Mouse (Mus musculus) embryonic stem cell, embryonic (primary cell): Measurements from ENCODE around the gene Cacna1f.

Experiments used
- CTCF ChIA-PET, 4 experiments: fragments of 300-600 bp in 2 of 4; fragments of 350-600 bp in 2 of 4; sonication (Branson Sonifier 250); formaldehyde crosslinking; loops; one replicate each; lab custom pipeline; 2022; ENCODE audit warnings: inconsistent platforms in 2 of 4; lab: Charles Lee
- POLR2A ChIA-PET, 4 experiments: fragments of 300-600 bp in 2 of 4; fragments of 350-600 bp in 2 of 4; sonication (Branson Sonifier 250); formaldehyde crosslinking; loops; one replicate each; lab custom pipeline; 2022; ENCODE audit warnings: antibody characterized with exemption in 4 of 4, inconsistent platforms in 1 of 4; lab: Charles Lee

The Cacna1f gene

GRCm38 (mm10) chrX:7604879-7605574, 1.9 kb upstream of the Cacna1f start, which contains the start of gene Ccdc22:
Ccdc22 (minus strand) TSS chrX:7605517.
- ChIA-PET CTCF (interaction anchor here in 1 of 4 experiments (0.6 kb wide), 1 partner anchor 35 kb away, joined by 8 read pairs; no protein-coding TSS in a partner anchor), POLR2A (interaction anchor here in 1 of 4 experiments (0.6 to 1.0 kb wide), 5 partner anchors 9 to 470 kb away, joined by 3 to 5 read pairs (median 3); partner anchors contain the start of genes Gpkow, Ppp1r3f and Suv39h1)

- ChIA-PET POLR2A (interaction anchor here in 1 of 4 experiments (0.6 to 1.0 kb wide), 5 partner anchors 10 to 469 kb away, joined by 3 to 5 read pairs (median 3); partner anchors contain the start of genes Gpkow, Ppp1r3f and Suv39h1), CTCF (no interaction called here)
Observed at GRCm38 (mm10) chrX:7605575-7605941, 1.3 kb upstream of the Cacna1f start.

- CTCF ChIA-PET: no interaction called here
- POLR2A ChIA-PET: no interaction called here
Observed at GRCm38 (mm10) chrX:7610035-7610434, 3.2 kb downstream of the Cacna1f start.

GRCm38 (mm10) chrX:7610536-7611258, 3.8 kb downstream of the Cacna1f start:
- ChIA-PET POLR2A (no interaction called here), CTCF (no interaction called here)

GRCm38 (mm10) chrX:7617889-7618551, 11.1 kb downstream of the Cacna1f start:
- POLR2A ChIA-PET: no interaction called here

DNA sequence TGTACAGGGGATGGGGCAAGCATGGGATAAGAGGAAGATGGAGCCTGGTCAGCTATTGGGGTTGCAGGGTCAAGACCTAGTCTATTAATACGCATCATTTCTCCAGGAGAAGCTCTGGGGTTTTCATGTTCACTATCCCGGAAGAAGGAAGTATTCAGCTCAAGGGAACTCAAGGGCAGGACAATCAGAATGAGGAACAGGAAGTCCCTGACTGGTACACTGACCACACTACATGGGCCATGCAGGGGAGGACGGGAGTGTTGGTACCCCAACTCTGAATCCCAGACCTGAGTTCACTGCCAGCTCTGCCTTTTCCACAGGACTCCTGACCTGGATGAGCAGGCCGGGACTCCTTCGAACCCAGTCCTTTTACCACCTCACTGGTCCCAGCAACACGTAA, 25.7 kb downstream of the Cacna1f start:
- ChIA-PET CTCF (no interaction called here), POLR2A (interaction anchor here in 1 of 4 experiments (0.5 kb wide), 1 partner anchor 36 kb away, joined by 3 read pairs; no protein-coding TSS in a partner anchor)

More at GRCm38 (mm10) chrX:7617889-7618551, 11.1 kb downstream of the Cacna1f start:
- CTCF ChIA-PET: interaction anchor here in 1 of 4 experiments (0.6 kb wide), 1 partner anchor 517 kb away, joined by 3 read pairs; no protein-coding TSS in a partner anchor

GRCm38 (mm10) chrX:7635101-7635500, 28.2 kb downstream of the Cacna1f start:
- CTCF ChIA-PET: interaction anchor here in 1 of 4 experiments (1.1 kb wide), 1 partner anchor 10 kb away, joined by 3 read pairs; no protein-coding TSS in a partner anchor
- POLR2A ChIA-PET: no interaction called here

GRCm38 (mm10) chrX:7638401-7639091, 31.7 kb downstream of the Cacna1f start, which contains the start of gene Syp:
Syp (plus strand) TSS chrX:7638471.
- CTCF ChIA-PET: no interaction called here
- POLR2A ChIA-PET: interaction anchor here in 3 of 4 experiments (0.6 to 0.8 kb wide), 4 partner anchors 27 to 284 kb away, joined by 3 read pairs; no protein-coding TSS in a partner anchor

DNA sequence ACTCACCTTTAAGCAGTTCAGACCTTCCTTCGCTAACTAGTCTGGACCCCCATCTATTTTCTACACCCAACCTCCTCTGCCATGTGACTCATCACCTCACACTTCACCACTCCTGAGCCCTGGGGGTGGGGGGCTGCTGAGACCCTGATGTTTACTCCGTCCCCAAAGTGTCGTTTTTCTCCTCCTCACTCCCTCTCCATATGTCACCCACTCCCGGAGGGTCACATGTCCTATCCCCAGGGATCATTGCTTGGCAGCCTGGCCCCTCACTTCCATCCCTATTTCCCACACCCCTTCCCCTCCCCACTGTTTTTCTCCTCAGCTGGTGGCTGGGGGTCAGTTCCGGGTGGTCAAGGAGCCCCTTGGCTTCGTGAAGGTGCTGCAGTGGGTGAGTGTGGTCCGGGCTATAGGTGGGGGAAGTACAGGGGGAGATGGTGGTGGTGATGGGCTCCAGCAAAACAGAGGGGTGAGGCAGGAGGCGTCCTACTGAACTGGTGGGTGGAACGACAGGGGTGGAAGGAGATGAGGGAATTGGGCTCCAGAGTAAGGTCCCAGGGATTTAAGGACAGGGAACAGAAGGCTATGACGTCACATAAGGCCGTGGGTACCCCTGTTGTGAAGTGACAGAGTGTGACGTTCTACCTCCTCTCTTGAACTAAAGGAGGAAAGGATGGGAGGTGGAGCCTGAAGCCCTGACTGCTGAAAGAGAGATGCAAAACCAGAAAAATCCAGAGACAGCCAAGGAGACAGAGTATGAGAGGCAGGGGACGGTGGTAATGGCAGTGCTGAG, 32.8 kb downstream of the Cacna1f start:
- ChIA-PET CTCF (interaction anchor here in 1 of 4 experiments (0.7 kb wide), 1 partner anchor 35 kb away, joined by 8 read pairs; no protein-coding TSS in a partner anchor), POLR2A (no interaction called here)

- ChIA-PET POLR2A (interaction anchor here in 2 of 4 experiments (0.6 to 0.9 kb wide), 3 partner anchors 189 to 313 kb away, joined by 3 read pairs; no protein-coding TSS in a partner anchor), CTCF (interaction anchor here in 2 of 4 experiments (0.6 to 0.7 kb wide), 2 partner anchors 18 to 318 kb away, joined by 3 read pairs; no protein-coding TSS in a partner anchor)
Observed at GRCm38 (mm10) chrX:7640785-7641184, 33.9 kb downstream of the Cacna1f start.

GRCm38 (mm10) chrX:7645349-7645748, 38.5 kb downstream of the Cacna1f start:
- ChIA-PET POLR2A (interaction anchor here in 3 of 4 experiments (0.6 to 1.6 kb wide), 16 partner anchors 8 to 223 kb away, joined by 3 to 7 read pairs (median 3); partner anchors contain the start of genes Plp2 (in 2 of the 3), Ppp1r3f (in 2 of the 3) and Wdr45 (in 1 of the 3)), CTCF (interaction anchor here in 3 of 4 experiments (0.5 to 1.6 kb wide), 18 partner anchors 8 to 735 kb away, joined by 3 to 7 read pairs (median 4); partner anchors contain the start of genes Gpkow (in 1 of the 3), Plp2 (in 1 of the 3) and Ppp1r3f (in 1 of the 3))

GRCm38 (mm10) chrX:7648671-7649304, 41.9 kb downstream of the Cacna1f start:
- POLR2A ChIA-PET: interaction anchor here in 3 of 4 experiments (0.6 to 1.7 kb wide), 11 partner anchors 10 to 350 kb away, joined by 3 to 14 read pairs (median 4); partner anchors contain the start of genes Clcn5 (in 1 of the 3) and Tfe3 (in 1 of the 3)

DNA sequence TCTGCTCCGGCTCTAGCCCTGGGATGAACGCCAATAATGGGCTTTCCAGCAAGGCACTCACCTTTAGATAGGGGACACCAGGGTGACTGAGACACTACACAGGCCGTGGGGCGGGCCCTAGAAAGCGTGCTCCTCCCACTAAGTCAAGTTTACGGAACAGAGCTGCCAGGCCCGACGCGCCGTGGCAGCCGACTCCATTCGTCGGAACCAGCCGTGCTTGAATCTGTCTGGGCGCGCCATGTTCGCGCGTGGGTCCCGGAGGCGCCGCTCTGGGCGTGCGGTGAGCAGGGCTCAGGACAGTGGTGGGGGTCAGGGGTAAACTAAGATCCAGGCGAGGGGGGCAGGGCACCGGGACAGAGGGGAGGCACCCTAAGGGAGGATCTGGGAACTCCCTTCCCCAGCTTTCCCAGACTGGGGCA, 50.3 kb downstream of the Cacna1f start, which contains the start of gene Prickle3:
Prickle3 (plus strand) TSS at position 40 of the 419 bp plus-strand sequence.
- POLR2A ChIA-PET: interaction anchor here in 3 of 4 experiments (0.6 to 1.8 kb wide), 8 partner anchors 8 to 22 kb away, joined by 3 to 8 read pairs (median 4); partner anchors contain the start of gene Plp2 (in 1 of the 3)
- CTCF ChIA-PET: interaction anchor here in 1 of 4 experiments (0.6 kb wide), 1 partner anchor 12 kb away, joined by 4 read pairs; no protein-coding TSS in a partner anchor

More at GRCm38 (mm10) chrX:7648671-7649304, 41.9 kb downstream of the Cacna1f start:
- CTCF ChIA-PET: no interaction called here

- POLR2A ChIA-PET: interaction anchor here in 3 of 4 experiments (0.6 to 2.0 kb wide), 21 partner anchors 7 to 394 kb away, joined by 3 to 27 read pairs (median 4); partner anchors contain the start of genes Plp2 (in 2 of the 3), Gripap1 (in 1 of the 3), Otud5 (in 1 of the 3) and Ppp1r3f (in 1 of the 3)
- CTCF ChIA-PET: interaction anchor here in 2 of 4 experiments (0.5 to 1.6 kb wide), 8 partner anchors 10 to 35 kb away, joined by 3 to 11 read pairs (median 3); partner anchors contain the start of gene Plp2 (in 1 of the 2)
Observed at GRCm38 (mm10) chrX:7658031-7658784, 51.3 kb downstream of the Cacna1f start.
